Mouse (Mus musculus): Measurements from ENCODE around the gene Rab25.
A peak's percentile ranks its signal among the peaks of the same experiment; 100 is the strongest.

Gene Rab25

GRCm38 (mm10) chr3:88525021-88525420, 23.1 kb downstream of the Rab25 start:
- no peak for DNase-seq (ENCODE audit: low spot score)

GRCm38 (mm10) chr3:88523027-88523426, 25.1 kb downstream of the Rab25 start:
- DNase-seq (ENCODE audit: low spot score): no peak

GRCm38 (mm10) chr3:88521803-88522331, 26.2 kb downstream of the Rab25 start:
- peak; percentile 82 for DNase-seq (ENCODE audit: low spot score)

- no peak for DNase-seq (ENCODE audit: low spot score)
These were observed 26.9 kb downstream of the Rab25 start for GRCm38 (mm10) chr3:88521156-88521555.

- no peak for DNase-seq (ENCODE audit: low spot score)
These were observed 28.0 kb downstream of the Rab25 start for GRCm38 (mm10) chr3:88520078-88520477.

GRCm38 (mm10) chr3:88518411-88518810, 29.7 kb downstream of the Rab25 start:
- DNase-seq (ENCODE audit: low spot score): no peak

- DNase-seq (ENCODE audit: low spot score): no peak
These were observed 31.7 kb downstream of the Rab25 start for GRCm38 (mm10) chr3:88516407-88516806.

- DNase-seq (ENCODE audit: low spot score): no peak
These were observed 33.1 kb downstream of the Rab25 start for GRCm38 (mm10) chr3:88515095-88515386.

- peak; percentile 70 for DNase-seq (ENCODE audit: low spot score)
These were observed 33.6 kb downstream of the Rab25 start for GRCm38 (mm10) chr3:88514231-88515094.

- no peak for DNase-seq (ENCODE audit: low spot score)
These were observed 34.5 kb downstream of the Rab25 start for GRCm38 (mm10) chr3:88513546-88514115.

- DNase-seq (ENCODE audit: low spot score): peak; percentile 57
These were observed 35.1 kb downstream of the Rab25 start for GRCm38 (mm10) chr3:88512896-88513545.

- peak; percentile 69 for DNase-seq (ENCODE audit: low spot score)
These were observed 35.8 kb downstream of the Rab25 start for GRCm38 (mm10) chr3:88512141-88512895.

- no peak for DNase-seq (ENCODE audit: low spot score)
These were observed 36.5 kb downstream of the Rab25 start for GRCm38 (mm10) chr3:88511559-88511958.

GRCm38 (mm10) chr3:88510421-88511289, 37.4 kb downstream of the Rab25 start:
- DNase-seq (ENCODE audit: low spot score): no peak

GRCm38 (mm10) chr3:88509692-88510420, 38.2 kb downstream of the Rab25 start, which contains the start of gene Lmna:
Gene Lmna (minus strand): TSS chr3:88509956.
- DNase-seq (ENCODE audit: low spot score): peak; percentile 97

- no peak for DNase-seq (ENCODE audit: low spot score)
These were observed 38.9 kb downstream of the Rab25 start for GRCm38 (mm10) chr3:88509250-88509649.

GRCm38 (mm10) chr3:88505765-88506164, 42.3 kb downstream of the Rab25 start:
- DNase-seq (ENCODE audit: low spot score): no peak

GRCm38 (mm10) chr3:88505081-88505480, 43.0 kb downstream of the Rab25 start:
- no peak for DNase-seq (ENCODE audit: low spot score)

- DNase-seq (ENCODE audit: low spot score): no peak
These were observed 44.0 kb downstream of the Rab25 start for GRCm38 (mm10) chr3:88503881-88504746.

- DNase-seq (ENCODE audit: low spot score): peak; percentile 48
These were observed 44.6 kb downstream of the Rab25 start for GRCm38 (mm10) chr3:88503505-88503863.

Measured in lung, postnatal 25 days (tissue).